Mouse (Mus musculus) urinary bladder, adult 18-20 months (tissue): ENCODE measurements at regions not wholly inside any gene's neighbourhood (a gene's known extent, or its start where the extent isn't known, plus 50 kb on each side); places are given as distances from the start of the nearest gene placed in this dataset.

ENCODE experiments used
- DNase-seq, 2 experiments: peaks; one replicate each; pipeline ENCODE4 v3.0.0; 2022; ENCODE audit warnings: low spot score in 2 of 2, mixed read lengths in 2 of 2

DNA sequence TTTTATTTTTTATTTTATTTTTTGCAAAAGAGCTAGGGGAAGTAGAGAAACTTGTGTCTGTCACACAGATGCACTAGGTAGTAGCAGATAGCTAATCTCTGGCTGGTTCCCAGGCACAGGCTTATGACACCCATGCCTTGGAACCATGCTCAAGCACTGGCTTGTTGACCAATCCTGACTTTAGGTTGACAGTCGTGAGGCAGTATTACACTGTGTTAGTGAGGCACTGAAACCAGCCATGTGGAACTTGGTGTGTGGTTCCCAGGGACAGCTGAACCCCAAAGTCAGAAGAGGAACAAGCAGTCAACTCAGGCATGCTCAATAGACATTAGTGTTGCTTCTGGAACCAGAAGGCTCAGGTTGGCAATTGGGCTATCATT is 601.1 kb upstream of the Nox3 start:
- no peak for DNase-seq

DNA sequence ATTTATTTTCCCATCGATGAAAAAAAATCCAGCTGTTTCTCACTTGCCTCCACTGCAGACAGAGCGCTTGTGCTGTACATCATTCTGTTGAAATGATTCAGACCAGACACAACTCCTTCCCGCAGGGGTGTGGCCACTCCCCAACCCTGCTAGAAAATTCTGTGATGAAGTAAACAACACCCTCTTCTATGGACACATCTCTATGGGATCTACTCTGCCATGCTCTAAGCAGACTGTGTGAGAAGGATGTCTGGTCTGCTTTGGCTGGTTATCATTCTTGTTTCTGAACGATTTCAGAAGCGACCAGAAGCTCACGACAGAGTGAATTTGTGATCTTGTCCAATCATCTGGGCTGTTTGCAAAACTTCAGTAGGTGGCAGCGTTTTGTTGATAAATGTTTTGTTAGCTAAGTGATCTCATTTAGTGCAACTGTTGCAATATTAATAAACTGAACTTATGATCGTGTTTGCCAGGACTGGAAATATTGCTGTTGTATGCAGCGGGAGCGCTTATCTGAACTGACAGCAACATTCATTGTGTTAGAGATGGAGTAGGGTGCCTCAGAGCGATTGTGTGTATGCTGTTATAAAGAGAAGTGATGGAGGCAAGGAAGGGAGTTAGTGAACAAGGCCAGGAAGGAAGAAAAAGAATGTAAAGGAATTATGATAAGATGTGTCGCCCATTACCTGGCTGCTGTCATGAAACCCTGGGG is 605.2 kb upstream of the Nox3 start:
- no peak for DNase-seq

DNA sequence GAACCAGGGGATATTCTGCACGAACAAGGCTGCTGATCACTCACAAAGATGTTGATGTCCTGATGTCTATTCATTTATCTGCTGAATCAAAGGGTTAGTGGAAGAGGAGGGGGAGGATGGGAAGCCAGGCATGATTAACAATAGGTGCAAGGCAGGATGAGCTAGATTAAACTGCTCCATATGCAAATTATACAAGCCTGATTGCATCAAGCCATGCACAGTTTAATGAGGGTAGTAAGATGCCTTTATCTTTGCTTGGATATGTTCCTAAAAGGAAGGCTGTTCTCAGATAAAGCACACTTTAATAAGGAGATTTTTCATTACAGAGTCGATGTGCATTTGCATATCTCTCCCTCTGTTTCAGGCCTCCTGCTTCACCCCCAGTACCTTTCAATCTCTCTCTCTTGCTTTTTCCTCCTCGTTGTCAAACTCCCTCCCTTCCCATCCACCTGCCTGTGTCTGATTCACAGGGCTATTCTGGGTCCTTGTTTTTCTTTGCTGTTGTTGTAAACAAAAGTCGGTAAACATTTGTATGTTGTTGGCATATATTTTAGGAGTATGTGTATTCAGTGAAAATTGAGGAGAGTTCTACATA is 615.8 kb upstream of the Nox3 start:
- no peak for DNase-seq

DNA sequence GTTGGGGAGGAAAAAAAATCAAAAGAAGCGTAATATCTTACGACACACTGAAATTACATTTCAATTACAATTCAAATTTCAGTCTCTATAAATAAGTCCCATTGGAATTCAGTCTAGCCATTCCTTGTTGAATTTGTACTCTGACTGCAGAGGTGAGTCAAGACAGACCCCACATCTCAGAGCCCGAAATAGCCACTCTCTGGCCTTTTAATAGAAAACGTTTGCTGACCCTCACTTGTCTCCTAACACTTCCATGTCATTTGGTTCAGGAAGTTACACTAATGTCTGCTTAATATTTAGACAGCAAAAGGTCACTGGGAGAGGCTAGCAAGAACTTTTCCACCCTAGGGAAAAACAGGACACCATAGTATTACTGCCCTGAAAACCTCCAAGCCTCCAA is 623.1 kb upstream of the Nox3 start:
- no peak for DNase-seq

DNA sequence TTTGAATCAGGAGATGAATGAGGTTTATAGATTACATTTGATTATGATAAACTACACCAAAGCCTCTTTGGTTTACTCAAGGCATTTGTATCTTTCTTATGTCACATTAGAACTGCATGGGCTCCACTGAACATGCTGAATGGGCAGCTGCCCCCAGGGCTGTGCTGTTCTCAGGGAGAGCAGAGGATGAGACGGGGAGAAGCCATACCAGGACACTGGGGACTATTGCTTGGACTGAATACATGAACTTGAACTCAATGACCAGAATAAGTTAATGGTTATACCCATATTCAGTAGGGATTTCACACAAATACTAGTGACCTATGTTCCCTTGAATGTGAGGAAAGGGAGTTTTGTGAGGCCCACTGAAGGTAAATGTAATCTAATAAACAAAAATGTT is 632.7 kb upstream of the Nox3 start:
- no peak for DNase-seq

DNA sequence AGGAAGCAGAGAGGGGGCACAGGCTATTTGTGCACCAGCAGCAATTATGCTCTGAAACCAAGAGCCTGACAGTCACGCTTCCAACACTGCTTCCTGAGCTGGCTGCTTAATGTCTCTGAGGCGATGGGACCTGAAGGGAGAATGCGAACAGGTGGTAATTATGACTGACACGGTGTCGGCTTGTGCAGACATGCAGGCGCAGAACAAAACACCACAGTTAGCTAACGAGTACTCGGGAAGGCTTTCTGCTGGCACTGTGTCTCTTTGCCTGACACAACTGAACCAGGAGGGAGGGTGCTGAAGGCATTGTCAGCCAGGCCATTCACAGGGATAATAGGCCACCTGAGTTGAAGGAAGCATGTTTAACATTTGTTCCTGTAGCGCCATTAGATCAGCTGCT is 635.6 kb upstream of the Nox3 start:
- no peak for DNase-seq

DNA sequence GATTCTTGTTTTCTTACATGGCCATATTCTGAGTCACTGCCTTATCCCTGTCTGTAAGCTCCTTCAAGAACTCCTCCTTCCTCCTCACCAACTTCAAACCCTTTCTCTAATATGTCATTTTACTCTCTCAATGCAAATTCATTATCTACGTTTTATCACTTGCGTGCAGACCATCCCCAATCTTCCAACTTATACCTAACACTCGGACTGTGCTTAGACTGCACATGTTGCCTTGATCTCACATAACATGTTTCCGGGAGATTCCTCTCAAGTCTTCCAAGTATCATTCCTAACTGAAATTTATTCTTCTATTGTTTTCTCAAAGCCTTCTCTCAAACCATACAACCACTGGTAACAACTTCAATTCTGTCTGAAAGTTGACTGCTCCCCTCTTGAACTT is 637.0 kb upstream of the Nox3 start:
- DNase-seq: no peak

DNA sequence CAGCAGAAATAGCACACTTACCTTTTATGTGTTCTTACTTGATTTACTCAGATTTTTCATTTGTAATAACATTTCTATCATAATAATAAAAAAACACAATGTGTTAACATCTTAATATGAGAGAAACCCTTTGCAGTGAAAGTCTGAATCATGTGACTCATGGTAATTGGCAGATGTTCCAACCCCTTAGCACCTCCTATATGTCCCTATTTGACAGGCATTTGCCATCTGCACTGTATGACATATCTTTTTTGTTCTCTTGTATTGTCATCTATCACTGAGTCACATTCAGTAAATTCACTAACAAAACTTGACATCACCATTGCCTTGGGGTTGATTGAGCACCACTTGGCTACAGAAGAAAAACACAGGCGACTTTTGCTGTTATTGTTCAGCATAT is 641.1 kb upstream of the Arid1b start:
- DNase-seq: no peak

DNA sequence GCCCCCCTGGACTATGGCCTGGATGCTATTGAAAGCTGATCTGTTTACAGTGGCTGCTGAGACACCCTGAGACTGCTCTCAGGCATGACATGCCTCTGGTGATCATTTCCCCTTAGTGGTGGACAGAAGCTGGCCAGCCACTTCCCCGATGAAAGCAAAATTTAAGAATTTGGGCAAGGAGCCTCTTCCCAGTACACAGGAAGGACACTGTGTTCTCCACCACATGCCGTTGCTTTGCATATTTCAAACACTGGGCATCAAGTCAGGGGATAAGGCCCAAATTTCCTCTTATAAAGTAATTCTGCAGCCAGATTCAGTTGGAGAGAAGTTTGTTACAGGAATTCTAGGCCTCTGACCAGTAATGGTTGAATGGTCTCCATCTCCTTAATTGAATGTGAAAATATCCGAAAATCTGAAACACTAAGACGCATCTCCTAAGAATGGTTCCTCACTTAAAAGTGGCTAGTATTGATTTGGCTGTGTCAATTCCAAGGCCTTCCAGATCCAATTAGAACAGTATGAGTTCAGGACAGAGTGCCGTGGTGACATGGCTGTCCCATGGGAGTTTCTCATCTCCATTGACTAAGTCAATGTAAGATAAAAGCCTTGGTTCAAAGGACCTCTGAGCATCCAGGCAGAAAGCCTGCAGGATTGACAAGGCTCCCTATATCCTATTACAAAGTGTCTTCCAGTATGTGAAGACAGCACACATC is 638.5 kb upstream of the Arid1b start:
- DNase-seq: no peak

DNA sequence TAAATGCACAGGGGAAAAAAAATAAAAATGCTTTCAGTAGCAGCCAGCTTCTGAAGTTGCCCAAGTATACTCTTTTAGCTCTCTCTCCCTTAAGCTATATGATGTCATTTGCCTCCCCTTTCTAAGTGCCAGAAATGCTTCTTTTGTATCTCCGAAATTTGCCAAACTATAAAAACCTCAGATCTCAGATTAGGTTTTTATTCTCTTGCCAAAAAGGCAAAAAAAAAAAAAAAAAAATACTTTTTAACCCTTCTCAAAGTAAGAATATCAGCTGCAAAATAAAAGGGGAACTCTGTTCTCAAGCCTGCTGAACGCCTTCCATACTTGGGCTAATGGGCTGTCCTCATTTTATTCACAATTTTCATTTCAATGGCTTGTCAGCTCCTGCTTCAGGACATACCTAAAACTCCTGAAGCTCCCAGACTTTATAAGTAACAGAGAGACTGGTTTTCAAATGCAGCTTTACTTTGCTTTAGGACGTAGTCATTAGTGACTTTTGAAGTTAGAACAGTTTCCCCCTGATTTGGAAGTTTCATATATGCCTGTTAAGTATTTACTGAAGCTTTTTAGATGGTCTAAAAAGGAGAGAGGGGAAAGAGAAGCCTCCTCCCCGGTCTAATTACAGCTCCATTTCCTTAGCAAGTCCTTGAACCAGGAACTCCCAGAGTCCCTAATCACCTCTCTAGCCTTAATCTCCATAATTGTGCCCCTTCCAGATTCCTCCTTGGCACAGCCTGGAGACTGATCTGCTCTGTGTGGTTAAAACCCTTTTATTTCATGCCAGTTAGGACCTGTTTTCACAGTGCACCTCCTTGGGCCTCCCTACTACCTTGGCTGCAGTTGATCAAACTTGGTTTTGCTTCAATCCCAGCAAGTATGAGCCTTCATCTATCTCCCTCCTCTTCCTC is 633.5 kb upstream of the Arid1b start:
- DNase-seq: no peak

DNA sequence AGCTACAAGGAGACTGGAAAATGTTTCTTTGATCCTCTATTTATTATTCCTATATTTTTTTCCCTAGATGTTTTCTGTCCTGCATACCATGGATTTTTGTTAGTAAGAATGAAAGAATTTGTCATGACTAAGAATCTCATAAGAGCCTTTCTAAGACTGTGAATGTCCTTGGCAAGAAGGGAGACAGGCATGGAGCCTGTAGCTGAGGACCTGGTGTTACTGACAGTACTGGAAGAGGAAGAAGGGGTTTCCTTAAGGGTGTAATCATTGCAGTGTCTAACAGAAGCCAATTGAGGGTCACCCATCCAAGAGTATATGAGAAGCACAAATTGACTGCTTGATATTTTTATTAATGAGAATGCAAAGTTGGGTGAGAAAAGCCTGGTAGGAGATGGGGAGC is 628.3 kb upstream of the Arid1b start:
- no peak for DNase-seq

DNA sequence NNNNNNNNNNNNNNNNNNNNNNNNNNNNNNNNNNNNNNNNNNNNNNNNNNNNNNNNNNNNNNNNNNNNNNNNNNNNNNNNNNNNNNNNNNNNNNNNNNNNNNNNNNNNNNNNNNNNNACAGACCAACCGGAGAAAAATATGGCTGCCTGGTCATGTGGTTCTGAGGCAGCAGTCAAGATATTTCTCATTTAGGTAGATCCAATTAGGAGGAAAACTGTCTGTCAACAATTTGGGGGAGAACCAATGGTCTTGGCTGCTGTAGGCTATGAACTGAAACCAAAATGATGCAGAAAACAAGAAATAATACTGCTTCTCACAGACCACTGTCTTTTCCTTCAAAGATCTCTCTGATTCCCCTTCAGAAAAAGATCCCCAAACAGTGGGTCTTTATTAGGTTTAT is 613.7 kb upstream of the Arid1b start:
- DNase-seq: no peak

DNA sequence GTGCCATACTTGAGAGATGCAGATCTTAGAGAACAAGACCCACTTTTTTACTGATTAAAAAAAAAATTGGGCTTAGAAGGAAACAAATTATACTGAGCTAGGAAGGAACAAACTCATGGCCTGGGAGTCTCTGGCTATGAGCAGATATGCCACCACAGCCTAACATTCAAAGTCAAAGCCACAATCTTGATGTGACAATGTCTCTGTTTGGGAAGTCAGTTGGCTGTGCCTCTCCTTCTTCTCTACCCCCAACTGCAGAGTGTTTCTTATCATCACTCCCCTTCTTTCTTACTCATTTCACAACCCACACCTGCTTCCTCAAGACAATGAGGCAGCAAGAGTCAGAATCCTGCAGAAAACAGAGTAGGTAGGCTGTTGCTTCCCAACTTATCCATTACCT is 613.3 kb upstream of the Arid1b start:
- no peak for DNase-seq

DNA sequence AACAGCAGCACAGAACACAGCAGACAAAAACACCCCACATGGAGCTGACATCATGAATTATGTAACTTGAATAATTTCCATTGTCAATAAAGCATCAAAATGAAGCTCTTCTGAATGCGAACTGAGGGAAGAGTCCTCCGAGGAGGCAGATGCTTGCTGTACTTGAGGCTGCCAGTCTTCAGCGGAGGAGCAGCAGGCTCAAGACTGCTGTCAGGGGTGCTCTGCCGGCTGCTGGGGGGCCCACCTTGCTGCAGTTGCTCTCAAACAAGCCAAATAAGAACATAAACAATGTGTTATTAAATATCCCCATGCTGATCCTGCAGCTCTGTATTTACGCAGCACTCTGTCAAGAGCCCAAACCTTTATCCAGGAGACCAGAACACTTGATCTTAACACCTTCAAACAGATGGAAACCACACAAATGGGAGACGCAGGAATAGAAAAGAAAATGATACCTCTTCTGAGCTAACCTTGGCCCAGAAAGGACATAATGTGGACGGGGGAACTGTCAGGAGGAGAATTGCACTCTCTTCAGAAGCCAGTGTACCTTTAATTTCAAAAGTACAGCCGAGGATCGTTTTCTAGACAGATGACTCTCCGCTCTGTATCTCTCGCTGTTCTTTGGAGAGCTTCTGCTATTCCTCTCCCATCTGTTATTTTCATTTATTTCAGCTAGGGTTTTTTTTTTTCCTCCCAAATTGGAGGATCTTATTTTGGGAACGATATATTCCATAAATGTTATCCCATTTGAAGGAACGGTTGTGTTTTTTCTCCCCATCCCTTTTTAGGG is 612.0 kb upstream of the Arid1b start:
- DNase-seq: no peak

DNA sequence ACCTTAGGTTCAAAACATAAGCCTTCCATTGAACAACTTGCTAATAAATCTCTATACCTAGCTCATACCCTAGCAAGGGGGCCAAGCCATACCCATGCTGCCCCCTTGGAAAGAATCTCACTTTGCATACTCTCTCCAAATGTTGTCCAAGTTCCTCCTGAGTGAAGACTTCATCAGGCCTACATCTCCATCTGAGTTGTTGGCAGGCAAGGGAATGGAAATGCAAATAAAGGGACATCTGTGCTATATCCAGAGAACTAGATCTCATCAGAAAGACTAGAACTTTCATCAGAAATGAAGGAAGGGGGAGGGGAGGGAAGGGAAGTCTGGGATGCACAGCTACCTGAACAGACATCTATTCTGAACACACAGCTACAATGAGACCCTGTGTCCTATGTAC is 611.4 kb upstream of the Arid1b start:
- no peak for DNase-seq

DNA sequence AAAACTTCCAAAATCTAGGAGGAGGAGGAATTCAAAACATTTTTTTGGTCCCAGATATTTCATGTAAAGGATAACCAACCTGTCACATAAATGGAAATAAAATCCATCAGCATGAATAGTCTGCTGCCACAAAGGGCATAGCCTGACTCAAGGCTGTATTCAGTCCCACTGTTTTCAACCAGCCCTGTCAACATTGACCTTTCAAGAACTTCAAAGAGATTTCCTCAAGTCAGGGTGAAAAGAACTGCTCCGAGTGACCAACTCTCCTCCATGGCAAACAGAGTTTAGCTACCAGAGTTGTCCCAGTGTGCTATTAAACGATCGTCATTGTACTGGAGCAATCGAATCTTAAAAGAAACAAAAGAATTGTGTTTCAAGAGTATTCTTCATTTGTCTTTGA is 606.5 kb upstream of the Arid1b start:
- DNase-seq: no peak

DNA sequence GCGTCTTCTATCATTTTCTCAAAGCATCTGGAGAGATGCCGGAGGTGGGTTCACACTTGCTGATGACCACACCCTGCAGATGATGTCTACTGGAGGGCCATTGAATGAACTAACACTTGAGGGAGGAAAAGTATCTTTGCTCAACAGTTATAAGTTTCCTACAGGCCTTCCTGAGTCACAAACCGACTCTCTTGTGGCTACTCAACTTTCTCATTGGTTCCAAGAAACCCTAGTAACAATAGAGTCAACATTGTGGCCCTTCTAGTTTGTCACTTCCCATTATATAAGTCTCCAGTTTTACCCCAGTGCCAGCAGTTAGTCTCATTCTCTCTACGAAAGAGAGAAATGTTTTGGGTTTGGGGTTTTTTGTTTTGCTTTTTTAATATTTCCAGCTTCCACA is 604.1 kb upstream of the Arid1b start:
- DNase-seq: no peak

DNA sequence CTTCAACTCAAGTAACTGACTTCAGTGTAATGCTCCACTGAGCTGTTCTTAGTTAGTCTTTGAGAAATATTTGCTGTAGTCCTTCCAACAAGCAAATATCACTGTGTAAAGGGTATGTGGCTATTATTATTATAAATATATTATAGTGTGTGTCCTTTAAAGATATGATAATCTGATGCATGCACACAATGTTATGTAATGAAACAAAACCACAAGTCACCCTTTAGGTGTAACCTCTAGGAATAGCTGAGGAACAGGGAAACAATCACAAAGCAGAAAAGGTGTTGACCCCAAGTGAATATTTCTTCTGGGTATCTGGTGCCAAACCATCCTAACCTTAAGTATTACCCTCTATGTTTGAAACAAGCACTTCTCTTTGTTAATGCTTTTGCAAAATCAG is 603.6 kb upstream of the Arid1b start:
- DNase-seq: no peak

DNA sequence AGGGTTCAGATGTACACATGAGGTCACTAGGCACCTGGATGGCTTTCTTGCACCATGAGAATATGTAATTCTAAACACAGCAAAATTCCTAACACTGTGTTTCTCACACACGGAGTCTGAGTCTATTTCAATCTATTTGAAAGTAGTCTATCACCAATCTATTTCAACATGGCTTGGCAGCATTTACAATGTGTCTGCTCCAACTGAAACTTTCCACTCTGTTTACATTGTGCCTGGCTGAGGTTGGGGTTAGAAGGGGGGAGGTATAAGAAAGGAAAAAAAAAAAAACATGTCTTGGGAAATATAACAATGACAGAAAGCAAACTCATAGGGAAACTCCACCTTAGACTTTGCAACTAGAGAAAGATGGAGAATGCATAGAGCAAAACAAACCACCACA is 602.9 kb upstream of the Arid1b start:
- DNase-seq: no peak

DNA sequence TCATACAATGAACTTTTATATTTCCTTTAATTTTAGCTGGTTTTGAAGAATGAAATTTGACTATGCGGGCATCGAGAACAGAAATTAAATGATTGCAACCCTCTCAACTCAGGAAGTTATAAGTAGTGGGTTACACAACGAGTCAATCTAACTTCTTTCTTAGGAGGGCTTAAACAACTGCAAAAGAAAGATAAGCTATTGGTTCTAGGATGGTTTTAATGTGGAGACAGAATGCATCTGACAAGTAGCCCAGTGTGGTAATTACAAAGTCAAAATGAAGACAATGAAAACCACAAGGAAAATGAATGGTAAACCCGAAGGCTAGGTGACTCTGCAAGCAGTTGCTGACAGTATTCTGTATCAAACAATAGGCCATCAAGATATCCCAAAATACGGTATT is 598.0 kb upstream of the Arid1b start:
- no peak for DNase-seq

DNA sequence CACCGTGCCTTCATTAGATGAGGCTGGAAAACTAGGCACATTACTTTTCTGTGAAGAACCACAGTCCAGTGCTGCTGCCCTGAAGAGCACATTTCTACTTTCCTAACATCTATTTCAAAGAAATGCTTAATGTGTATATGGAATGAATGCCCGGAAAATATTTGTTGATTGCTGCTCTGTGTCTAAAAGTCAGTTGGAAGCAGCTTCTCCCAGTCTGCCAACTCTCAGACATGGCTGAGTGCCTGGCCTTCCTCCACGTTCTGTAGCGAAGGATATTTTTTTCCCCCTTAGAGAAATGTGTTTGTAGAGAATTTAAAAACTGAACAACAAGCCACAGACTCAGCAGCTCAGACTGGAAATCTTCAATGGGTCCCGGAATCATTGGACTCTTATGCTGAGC is 576.4 kb upstream of the Arid1b start:
- DNase-seq: no peak
